Mouse (Mus musculus) kidney, embryonic 15.5 days (tissue): ENCODE measurements around the gene Prrc2a. TPM values are rescaled to one million over a fixed set of nuclear protein-coding genes. Genes with fewer than 3 reads are reported as not detected.

Experiments
- ATAC-seq: fragments of 200-750 bp; cut with Nextera tagmentation; replicated peaks from 2 replicates; pipeline ENCODE4 v1.8.0; 2017; ENCODE audit warnings: moderate TSS enrichment; ENCODE audit not compliant: low FRiP score
- H3K27ac ChIP-seq: fragments of 300-500 bp; sonication (generic); 2 replicates; pipeline ENCODE4 v1.5.1; 2015; ENCODE audit warnings: mild to moderate bottlenecking, inconsistent platforms
- H3K27me3 ChIP-seq: fragments of 300-500 bp; sonication (generic); 2 replicates; pipeline ENCODE4 v1.6.1; 2015; ENCODE audit warnings: inconsistent platforms
- H3K36me3 ChIP-seq: fragments of 300-500 bp; sonication (generic); 2 replicates; pipeline ENCODE4 v1.6.1; 2015; ENCODE audit warnings: inconsistent platforms
- H3K4me1 ChIP-seq: fragments of 300-500 bp; sonication (generic); 2 replicates; pipeline ENCODE4 v1.6.1; 2015; ENCODE audit warnings: inconsistent platforms
- H3K4me2 ChIP-seq: fragments of 300-500 bp; sonication (generic); 2 replicates; pipeline ENCODE4 v1.6.1; 2015; ENCODE audit warnings: moderate library complexity, mild to moderate bottlenecking, inconsistent platforms
- H3K4me3 ChIP-seq: fragments of 300-500 bp; sonication (generic); replicated peaks from 2 replicates; pipeline ENCODE4 v1.5.1; 2015; ENCODE audit warnings: mild to moderate bottlenecking, inconsistent platforms
- H3K9ac ChIP-seq: fragments of 300-500 bp; sonication (generic); 2 replicates; pipeline ENCODE4 v1.6.1; 2015; ENCODE audit warnings: mild to moderate bottlenecking, inconsistent platforms
- H3K9me3 ChIP-seq: fragments of 300-500 bp; sonication (generic); replicated peaks from 2 replicates; pipeline ENCODE4 v1.6.1; 2016; ENCODE audit warnings: inconsistent platforms
- WGBS: fragments of 180-500 bp; shearing (Covaris S2); methylation state at CpG from one replicate; pipeline ENCODE4 v1.1.7; 2015; ENCODE audit warnings: mixed read lengths; 5-methylcytosine and 5-hydroxymethylcytosine counted together
- polyA plus RNA-seq: library from polyadenylated mRNA; unstranded; fragments of >200 nt; fragmentation: Nextera tagmentation; extraction: Ambion mirVana; gene quantifications from 2 replicates; pipeline ENCODE4 v1.2.1, GENCODE M21; 2015

Gene Prrc2a
- polyA plus RNA-seq = 176 and 209 TPM in 2 replicates

GRCm38 (mm10) chr17:35164568-35165450, at the start of gene Prrc2a:
Gene Prrc2a (minus strand): TSS chr17:35164897.
- peak within 1 kb of the TSS; percentile 84 for H3K4me3 ChIP-seq
- H3K27me3 ChIP-seq = no peaks in the 10 kb centered on the region
- H3K9ac ChIP-seq = peak within 1 kb of the TSS; percentile 99
- ATAC-seq = peak; percentile 96
- 1% methylated on average over 59 of the region's 89 CpGs for WGBS
- H3K36me3 ChIP-seq = peaks cover 29% of the 10 kb centered on the region
- no peaks in the 10 kb centered on the region for H3K9me3 ChIP-seq
- H3K4me1 ChIP-seq = peaks cover 34% of the 10 kb centered on the region
- H3K27ac ChIP-seq = peak within 1 kb of the TSS; percentile 99
- peak within 1 kb of the TSS; percentile 89 for H3K4me2 ChIP-seq

GRCm38 (mm10) chr17:35213071-35213470, 48.4 kb upstream of the Prrc2a start:
- Histone ChIP-seq H3K27me3 (no peaks in the 10 kb centered on the region), H3K4me1 (peaks cover 7% of the 10 kb centered on the region; the same call in 1 of the 2 replicates), H3K9ac (no peak overlapping the region), H3K36me3 (no peaks in the 10 kb centered on the region), H3K4me3 (no peak overlapping the region), H3K27ac (no peak overlapping the region), H3K9me3 (no peaks in the 10 kb centered on the region), H3K4me2 (no peak overlapping the region)
- no peak for ATAC-seq
- WGBS = 94% methylated on average over 5 of the region's 5 CpGs

GRCm38 (mm10) chr17:35210593-35210992, 45.9 kb upstream of the Prrc2a start:
- no peak for ATAC-seq
- Histone ChIP-seq H3K27me3 (no peaks in the 10 kb centered on the region), H3K27ac (no peak overlapping the region), H3K4me2 (no peak overlapping the region), H3K4me1 (peaks cover 7% of the 10 kb centered on the region; the same call in 1 of the 2 replicates), H3K36me3 (no peaks in the 10 kb centered on the region), H3K9me3 (no peaks in the 10 kb centered on the region), H3K9ac (no peak overlapping the region), H3K4me3 (no peak overlapping the region)
- 42% methylated on average over 3 of the region's 3 CpGs for WGBS

- Histone ChIP-seq H3K36me3 (no peaks in the 10 kb centered on the region), H3K4me2 (no peak overlapping the region), H3K9ac (no peak overlapping the region), H3K9me3 (no peaks in the 10 kb centered on the region), H3K27ac (no peak overlapping the region), H3K4me3 (no peak overlapping the region), H3K4me1 (peaks cover 12% of the 10 kb centered on the region; the same call in 1 of the 2 replicates), H3K27me3 (0 out of 2 replicates have a peak, but pooled peaks cover 4% of the 10 kb centered on the region)
- WGBS = 84% methylated on average over 12 of the region's 12 CpGs
- ATAC-seq = no peak
Observed at GRCm38 (mm10) chr17:35209785-35210535, 45.3 kb upstream of the Prrc2a start.

GRCm38 (mm10) chr17:35205380-35205769, 40.7 kb upstream of the Prrc2a start:
- Histone ChIP-seq H3K4me2 (no peak overlapping the region), H3K27me3 (peaks cover 47% of the 10 kb centered on the region), H3K36me3 (no peaks in the 10 kb centered on the region), H3K9me3 (no peaks in the 10 kb centered on the region), H3K4me3 (no peak overlapping the region), H3K9ac (no peak overlapping the region), H3K4me1 (peaks cover 10% of the 10 kb centered on the region), H3K27ac (no peak overlapping the region)
- ATAC-seq = 0 out of 2 replicates have a peak, but pooled peaks have one; percentile 33
- 44% methylated on average over 10 of the region's 10 CpGs for WGBS

- peaks cover 53% of the 10 kb centered on the region for H3K27me3 ChIP-seq
- H3K36me3 ChIP-seq = no peaks in the 10 kb centered on the region
- no peak within 1 kb of the TSS for H3K27ac ChIP-seq
- no peak for ATAC-seq
- H3K9ac ChIP-seq = no peak within 1 kb of the TSS
- H3K4me1 ChIP-seq = peaks cover 10% of the 10 kb centered on the region
- no peaks in the 10 kb centered on the region for H3K9me3 ChIP-seq
- 38% methylated on average over 20 of the region's 20 CpGs for WGBS
- H3K4me2 ChIP-seq = no peak within 1 kb of the TSS
- no peak within 1 kb of the TSS for H3K4me3 ChIP-seq
Observed at GRCm38 (mm10) chr17:35204494-35205379, 40.0 kb upstream of the Prrc2a start, which contains the start of gene Lta. Gene Lta (minus strand): TSS chr17:35205351.

GRCm38 (mm10) chr17:35202442-35202841, 37.7 kb upstream of the Prrc2a start:
- H3K27me3 ChIP-seq = peaks cover 66% of the 10 kb centered on the region
- no peak overlapping the region for H3K9ac ChIP-seq
- no peak for ATAC-seq
- WGBS = 78% methylated on average over 4 of the region's 4 CpGs
- no peak overlapping the region for H3K4me3 ChIP-seq
- no peak overlapping the region for H3K27ac ChIP-seq
- H3K4me1 ChIP-seq = peaks cover 10% of the 10 kb centered on the region
- H3K9me3 ChIP-seq = no peaks in the 10 kb centered on the region
- H3K4me2 ChIP-seq = no peak overlapping the region
- H3K36me3 ChIP-seq = no peaks in the 10 kb centered on the region

- Histone ChIP-seq H3K27me3 (peaks cover 70% of the 10 kb centered on the region), H3K4me3 (0 out of 2 replicates have a peak within 1 kb of the TSS, but pooled peaks have one; percentile 4), H3K4me2 (peak within 1 kb of the TSS; percentile 35)
Observed at GRCm38 (mm10) chr17:35201787-35202186, 37.1 kb upstream of the Prrc2a start, which contains the start of gene Tnf. Gene Tnf (minus strand): TSS chr17:35202007.

GRCm38 (mm10) chr17:35201128-35201527, 36.4 kb upstream of the Prrc2a start:
- Histone ChIP-seq H3K9me3 (no peaks in the 10 kb centered on the region), H3K4me3 (no peak overlapping the region), H3K4me1 (peaks cover 12% of the 10 kb centered on the region), H3K27me3 (peaks cover 77% of the 10 kb centered on the region), H3K27ac (no peak overlapping the region), H3K36me3 (no peaks in the 10 kb centered on the region), H3K9ac (no peak overlapping the region), H3K4me2 (no peak overlapping the region)
- ATAC-seq = no peak
- 62% methylated on average over 11 of the region's 11 CpGs for WGBS

More at GRCm38 (mm10) chr17:35201787-35202186, 37.1 kb upstream of the Prrc2a start, which contains the start of gene Tnf:
- no peak within 1 kb of the TSS for H3K27ac ChIP-seq
- H3K36me3 ChIP-seq = no peaks in the 10 kb centered on the region
- no peak within 1 kb of the TSS for H3K9ac ChIP-seq
- no peak for ATAC-seq
- 29% methylated on average over 13 of the region's 13 CpGs for WGBS
- H3K9me3 ChIP-seq = no peaks in the 10 kb centered on the region
- H3K4me1 ChIP-seq = peaks cover 10% of the 10 kb centered on the region

- H3K27ac ChIP-seq = no peak overlapping the region
- H3K27me3 ChIP-seq = peaks cover 83% of the 10 kb centered on the region
- ATAC-seq = no peak
- H3K4me1 ChIP-seq = peaks cover 19% of the 10 kb centered on the region
- H3K9me3 ChIP-seq = no peaks in the 10 kb centered on the region
- WGBS = 89% methylated on average over 11 of the region's 11 CpGs
- no peak overlapping the region for H3K4me2 ChIP-seq
- no peak overlapping the region for H3K9ac ChIP-seq
- H3K4me3 ChIP-seq = no peak overlapping the region
- H3K36me3 ChIP-seq = no peaks in the 10 kb centered on the region
Observed at GRCm38 (mm10) chr17:35200398-35200797, 35.7 kb upstream of the Prrc2a start.

GRCm38 (mm10) chr17:35198946-35199345, 34.2 kb upstream of the Prrc2a start:
- H3K4me2 ChIP-seq = no peak overlapping the region
- no peak for ATAC-seq
- no peak overlapping the region for H3K27ac ChIP-seq
- H3K36me3 ChIP-seq = no peaks in the 10 kb centered on the region
- peaks cover 88% of the 10 kb centered on the region for H3K27me3 ChIP-seq
- H3K4me1 ChIP-seq = peaks cover 26% of the 10 kb centered on the region
- no peaks in the 10 kb centered on the region for H3K9me3 ChIP-seq
- WGBS = 31% methylated on average over 8 of the region's 8 CpGs
- no peak overlapping the region for H3K9ac ChIP-seq
- H3K4me3 ChIP-seq = no peak overlapping the region
